Mouse (Mus musculus) ES-E14 (cell line): ENCODE measurements around the gene Ccdc173.

Source experiments
- CHD2 ChIP-seq: IDR thresholded peaks from 2 replicates; pipeline ENCODE4 v1.6.1; 2014; ENCODE audit warnings: mild to moderate bottlenecking, low read depth, low read length, inconsistent platforms
- MAFK ChIP-seq: IDR thresholded peaks from 2 replicates; pipeline ENCODE4 v1.6.1; 2014; ENCODE audit warnings: mild to moderate bottlenecking, low read depth, low read length, inconsistent platforms; ENCODE audit not compliant: insufficient read depth
- ZC3H11A ChIP-seq: IDR thresholded peaks from 2 replicates; pipeline ENCODE4 v1.6.1; 2012; ENCODE audit warnings: low read depth, mild to moderate bottlenecking, inconsistent platforms, low read length, borderline replicate concordance
- ZNF384 ChIP-seq: IDR thresholded peaks from 2 replicates; pipeline ENCODE4 v1.6.1; 2012; ENCODE audit warnings: low read depth, low read length, inconsistent platforms

DNA sequence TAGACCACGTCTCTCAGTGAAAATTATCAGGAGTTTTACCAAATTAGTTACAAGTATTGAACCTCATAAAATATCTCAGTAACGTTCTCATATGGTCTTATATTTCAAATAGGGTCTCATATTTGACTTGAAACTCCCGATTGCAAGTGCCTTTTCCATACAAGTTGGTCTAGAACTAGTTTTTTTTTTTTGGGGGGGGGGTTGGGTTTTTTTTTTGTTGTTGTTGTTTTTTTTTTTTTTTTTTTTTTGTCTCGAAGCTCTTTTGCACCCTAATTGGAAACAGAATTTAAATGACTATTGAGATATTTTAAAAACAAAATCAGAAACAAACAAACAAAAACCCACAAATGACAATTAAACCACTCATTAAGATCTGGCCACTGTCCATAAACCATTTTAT, 1.3 kb upstream of the Ccdc173 start:
- TF ChIP-seq ZNF384, result peak; percentile 13; the same call in 1 of the 2 replicates
- no peak for TF ChIP-seq ZC3H11A
- no peak for TF ChIP-seq CHD2
- no peak for TF ChIP-seq MAFK
